26 mouse cellular contexts compared by ENCODE assay signal in the genomic region with DNA sequence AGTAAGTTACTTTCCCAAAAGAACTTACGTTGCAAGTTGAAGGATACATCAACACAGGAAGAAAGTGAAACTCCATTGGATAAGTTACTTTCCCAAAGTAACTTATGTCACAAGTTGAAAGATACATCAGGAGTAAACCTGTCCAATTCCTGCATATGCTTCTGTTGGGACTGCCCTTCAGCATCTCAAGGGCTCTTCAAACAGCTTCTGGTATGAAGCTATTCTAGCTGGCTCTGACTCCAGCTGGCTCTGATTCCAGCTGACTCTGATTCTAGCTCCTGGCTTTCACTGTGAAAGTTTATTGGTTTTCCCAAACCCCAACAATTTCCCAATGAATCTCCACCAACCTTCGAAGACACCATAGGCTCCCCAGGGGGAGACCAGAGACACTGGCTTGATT. TPM values are rescaled to one million over a fixed set of nuclear protein-coding genes. Genes with fewer than 3 reads are reported as not detected.
"Had no signal": no experiment of that assay in that cellular context is flagged by ENCODE, and none has a peak within 500 bp of the region (broad histone marks: within the 10 kb centered on the region; RNA-seq: fewer than 3 reads in every experiment).

No protein-coding gene starts in this region.

- ATAC-seq: liver, embryonic 12.5 days had no signal

- H3K36me3 ChIP-seq: limb, embryonic 15.5 days; liver, embryonic 12.5 days; midbrain, embryonic 10.5 days; midbrain, embryonic 12.5 days; neural tube, embryonic 13.5 days; neural tube, embryonic 15.5 days had no signal

- H3K9me3 ChIP-seq: limb, embryonic 15.5 days; liver, embryonic 12.5 days; midbrain, embryonic 10.5 days; midbrain, embryonic 12.5 days; neural tube, embryonic 13.5 days; neural tube, embryonic 15.5 days had no signal

- H3K4me3 ChIP-seq: limb, embryonic 15.5 days; liver, embryonic 12.5 days; midbrain, embryonic 10.5 days; midbrain, embryonic 12.5 days; myocyte; neural tube, embryonic 13.5 days; neural tube, embryonic 15.5 days had no signal

- H3K27ac ChIP-seq: limb, embryonic 15.5 days; liver, embryonic 12.5 days; liver, embryonic 14.5 days; macrophage; midbrain, embryonic 10.5 days; midbrain, embryonic 12.5 days; neural tube, embryonic 13.5 days; neural tube, embryonic 15.5 days had no signal

- H3K4me2 ChIP-seq: limb, embryonic 15.5 days; liver, embryonic 12.5 days; midbrain, embryonic 12.5 days; neural tube, embryonic 13.5 days; neural tube, embryonic 15.5 days had no signal

- H3K9ac ChIP-seq: limb, embryonic 15.5 days; liver, embryonic 12.5 days; liver, embryonic 14.5 days; midbrain, embryonic 12.5 days; neural tube, embryonic 13.5 days; neural tube, embryonic 15.5 days had no signal

- H3K4me1 ChIP-seq: limb, embryonic 15.5 days; liver, embryonic 12.5 days; midbrain, embryonic 10.5 days; midbrain, embryonic 12.5 days; neural tube, embryonic 13.5 days; neural tube, embryonic 15.5 days had no signal

- H3K27me3 ChIP-seq: limb, embryonic 15.5 days; liver, embryonic 12.5 days; midbrain, embryonic 12.5 days; neural tube, embryonic 13.5 days; neural tube, embryonic 15.5 days had no signal

- DNase-seq: midbrain, embryonic 14.5 days; retina, postnatal 1 day; right cerebral cortex, adult 18-20 months; right cerebral cortex, postnatal 25 days; right cerebral cortex, postnatal 4 days; spleen, adult 18-20 months; thymus, adult 18-20 months; thymus, postnatal 14 days; thymus, postnatal 4 days had no signal

RNA-seq across cellular contexts. Expression of a gene that starts 27.2 kb away (rescaled TPM):
- total RNA-seq: liver, adult 2 months; megakaryocyte progenitor cell, adult 5-6 weeks; megakaryocyte-erythroid progenitor cell, adult 5-6 weeks had no signal
- polyA plus RNA-seq: liver, adult 2 months; liver, embryonic 12.5 days; liver, embryonic 14.5 days; liver, embryonic 16.5 days; macrophage; midbrain, embryonic 10.5 days; neural tube, embryonic 11.5 days; stomach, embryonic 14.5 days; thymus, postnatal 0 days; urinary bladder, adult 2 months had no signal
